Mouse (Mus musculus) limb, embryonic 11.5 days (tissue): ENCODE measurements around the gene Dmbt1. TPM values are rescaled to one million over a fixed set of nuclear protein-coding genes. Genes with fewer than 3 reads are reported as not detected.

ENCODE experiments used
- ATAC-seq: fragments of 200-750 bp; cut with Nextera tagmentation; 2 replicates; pipeline ENCODE4 v1.8.0; 2017; ENCODE audit warnings: low read depth; ENCODE audit not compliant: insufficient number of reproducible peaks, low FRiP score, low TSS enrichment
- DNase-seq: peaks from one replicate; pipeline ENCODE4 v3.0.0-alpha.2; 2015; ENCODE audit warnings: low spot score
- H3K27ac ChIP-seq: fragments of 300-500 bp; sonication (generic); replicated peaks from 2 replicates; pipeline ENCODE4 v1.5.1; 2014; ENCODE audit warnings: low read depth, mild to moderate bottlenecking, low read length
- H3K27me3 ChIP-seq: fragments of 300-500 bp; sonication (generic); 2 replicates; pipeline ENCODE4 v1.6.1; 2014; ENCODE audit warnings: mild to moderate bottlenecking, low read length, mixed read lengths; ENCODE audit not compliant: control insufficient read depth, insufficient read depth
- H3K36me3 ChIP-seq: fragments of 300-500 bp; sonication (generic); 2 replicates; pipeline ENCODE4 v1.6.1; 2014; ENCODE audit warnings: mild to moderate bottlenecking, low read length, moderate library complexity, mixed read lengths; ENCODE audit not compliant: control insufficient read depth, insufficient read depth
- H3K4me1 ChIP-seq: fragments of 300-500 bp; sonication (generic); 2 replicates; pipeline ENCODE4 v1.6.1; 2014; ENCODE audit warnings: low read length, mixed read lengths; ENCODE audit not compliant: control insufficient read depth, insufficient read depth
- H3K4me2 ChIP-seq: fragments of 300-500 bp; sonication (generic); 2 replicates; pipeline ENCODE4 v1.6.1; 2014; ENCODE audit warnings: low read depth, mild to moderate bottlenecking, moderate library complexity; ENCODE audit not compliant: severe bottlenecking
- H3K4me3 ChIP-seq: fragments of 300-500 bp; sonication (generic); 2 replicates; pipeline ENCODE4 v1.5.1; 2014; ENCODE audit warnings: low read depth, low read length
- H3K9ac ChIP-seq: fragments of 300-500 bp; sonication (generic); 2 replicates; pipeline ENCODE4 v1.6.1; 2014; ENCODE audit warnings: mild to moderate bottlenecking, low read length
- H3K9me3 ChIP-seq: fragments of 300-500 bp; sonication (generic); 2 replicates; pipeline ENCODE4 v1.6.1; 2016; ENCODE audit warnings: low read length; ENCODE audit not compliant: control insufficient read depth
- WGBS: fragments of 180-500 bp; shearing (Covaris S2); extraction: QIAGEN DNeasy Blood & Tissue Kit; methylation state at CpG from one replicate; pipeline ENCODE4 v1.1.7; 2014; 5-methylcytosine and 5-hydroxymethylcytosine counted together
- polyA plus RNA-seq: library from polyadenylated mRNA; unstranded; fragments of >200 nt; fragmentation: Nextera tagmentation; extraction: Ambion mirVana; gene quantifications from 2 replicates; pipeline ENCODE4 v1.2.1, GENCODE M21; 2014

Gene Dmbt1
- not detected in 2 replicates for polyA plus RNA-seq

GRCm38 (mm10) chr7:131031755-131032154, at the start of gene Dmbt1:
TSS of gene Dmbt1 (plus strand) at chr7:131032053.
- DNase-seq (no peak), ATAC-seq (no peak)
- Histone ChIP-seq H3K9ac (no peak within 1 kb of the TSS), H3K27me3 (no peaks in the 10 kb centered on the region), H3K27ac (no peak within 1 kb of the TSS), H3K4me1 (no peaks in the 10 kb centered on the region), H3K4me2 (no peak within 1 kb of the TSS), H3K9me3 (no peaks in the 10 kb centered on the region), H3K36me3 (no peaks in the 10 kb centered on the region), H3K4me3 (no peak within 1 kb of the TSS)
- WGBS = 76% methylated on average over 5 of the region's 5 CpGs

GRCm38 (mm10) chr7:130982371-130982770, 49.5 kb upstream of the Dmbt1 start:
- H3K4me1 ChIP-seq = 0 out of 2 replicates have a peak, but pooled peaks cover 3% of the 10 kb centered on the region
- 30% methylated on average over 4 of the region's 4 CpGs for WGBS

DNA sequence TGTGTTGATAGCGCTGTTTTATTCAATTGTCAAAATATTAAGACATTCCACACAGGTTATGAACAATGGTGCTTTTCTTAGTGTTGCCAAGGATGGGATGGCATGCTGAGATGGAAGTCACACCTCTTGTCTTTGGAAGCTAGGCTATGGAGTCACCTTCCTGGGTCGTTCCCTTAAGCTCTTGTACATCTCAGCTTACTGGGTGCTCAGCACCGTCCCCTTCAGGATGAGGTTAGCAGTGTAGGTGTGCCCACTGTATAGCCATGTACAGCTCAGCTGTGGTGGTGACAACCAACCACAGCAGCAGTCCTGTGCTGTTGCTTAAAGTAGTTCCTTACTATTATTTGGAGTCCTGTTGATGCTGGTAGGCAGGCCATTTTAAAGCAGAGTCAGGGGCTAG, 49.0 kb upstream of the Dmbt1 start:
- H3K9ac ChIP-seq = no peak overlapping the region
- H3K36me3 ChIP-seq = no peaks in the 10 kb centered on the region
- DNase-seq = no peak
- 75% methylated on average over 3 of the region's 3 CpGs for WGBS
- no peak overlapping the region for H3K4me3 ChIP-seq
- no peaks in the 10 kb centered on the region for H3K9me3 ChIP-seq
- no peaks in the 10 kb centered on the region for H3K27me3 ChIP-seq
- no peak for ATAC-seq
- 0 out of 2 replicates have a peak, but pooled peaks cover 3% of the 10 kb centered on the region for H3K4me1 ChIP-seq
- H3K27ac ChIP-seq = no peak overlapping the region
- no peak overlapping the region for H3K4me2 ChIP-seq

More at GRCm38 (mm10) chr7:130982371-130982770, 49.5 kb upstream of the Dmbt1 start:
- H3K36me3 ChIP-seq = no peaks in the 10 kb centered on the region
- peak; percentile 56 for DNase-seq
- ATAC-seq = peak; percentile 66
- H3K9me3 ChIP-seq = no peaks in the 10 kb centered on the region
- H3K4me3 ChIP-seq = no peak overlapping the region
- no peak overlapping the region for H3K27ac ChIP-seq
- H3K9ac ChIP-seq = peak overlapping the region; percentile 17; the same call in 1 of the 2 replicates
- H3K27me3 ChIP-seq = no peaks in the 10 kb centered on the region
- no peak overlapping the region for H3K4me2 ChIP-seq

DNA sequence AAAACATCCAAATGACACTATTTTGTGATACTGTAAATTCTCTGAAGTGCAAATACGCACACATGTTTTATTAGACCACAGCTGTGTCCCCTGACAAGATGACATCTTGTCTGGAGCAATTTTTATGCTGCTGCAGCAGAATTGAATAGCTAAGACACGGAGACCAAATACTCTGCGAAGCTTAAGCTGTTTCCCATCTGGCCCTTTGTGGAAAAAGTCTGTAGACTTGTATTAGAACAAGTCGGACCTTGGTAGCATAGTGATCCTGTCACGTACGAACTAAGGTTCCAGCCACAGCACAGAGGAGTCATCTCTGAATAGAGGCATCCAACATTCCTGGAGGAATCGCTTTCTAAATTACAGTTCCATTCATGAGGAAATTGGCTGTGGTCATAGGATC, 47.6 kb upstream of the Dmbt1 start:
- no peak overlapping the region for H3K4me2 ChIP-seq
- 88% methylated on average over 7 of the region's 7 CpGs for WGBS
- DNase-seq (no peak), ATAC-seq (no peak)
- 0 out of 2 replicates have a peak, but pooled peaks cover 3% of the 10 kb centered on the region for H3K4me1 ChIP-seq
- no peak overlapping the region for H3K27ac ChIP-seq
- no peaks in the 10 kb centered on the region for H3K27me3 ChIP-seq
- no peaks in the 10 kb centered on the region for H3K9me3 ChIP-seq
- H3K36me3 ChIP-seq = no peaks in the 10 kb centered on the region
- H3K9ac ChIP-seq = no peak overlapping the region
- no peak overlapping the region for H3K4me3 ChIP-seq

GRCm38 (mm10) chr7:130985193-130985592, 46.7 kb upstream of the Dmbt1 start:
- DNase-seq (no peak), ATAC-seq (no peak)
- H3K36me3 ChIP-seq = no peaks in the 10 kb centered on the region
- 87% methylated on average over 12 of the region's 12 CpGs for WGBS
- H3K4me3 ChIP-seq = no peak overlapping the region
- no peaks in the 10 kb centered on the region for H3K27me3 ChIP-seq
- H3K9ac ChIP-seq = no peak overlapping the region
- H3K27ac ChIP-seq = no peak overlapping the region
- H3K9me3 ChIP-seq = no peaks in the 10 kb centered on the region
- H3K4me1 ChIP-seq = 0 out of 2 replicates have a peak, but pooled peaks cover 3% of the 10 kb centered on the region
- H3K4me2 ChIP-seq = no peak overlapping the region

DNA sequence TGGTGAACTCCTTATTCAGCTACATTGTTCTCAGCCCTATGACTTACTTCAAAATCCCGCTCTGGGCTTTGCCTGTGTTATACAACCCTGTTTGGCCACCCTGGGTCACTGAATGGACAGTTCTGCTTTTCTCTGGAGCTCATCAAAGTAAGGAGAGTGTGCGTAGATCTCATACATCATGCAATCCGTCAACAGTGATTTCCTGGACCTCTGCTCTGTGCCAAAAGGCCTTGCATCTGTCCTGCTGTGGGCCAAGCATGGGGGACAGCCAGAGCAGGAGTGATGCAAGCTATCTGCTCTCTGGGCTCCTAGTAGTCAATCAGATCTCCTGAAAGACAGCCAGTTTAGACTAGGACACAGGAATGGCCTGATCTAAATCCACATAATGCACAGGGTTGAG, 46.1 kb upstream of the Dmbt1 start:
- H3K27ac ChIP-seq = no peak overlapping the region
- DNase-seq (no peak), ATAC-seq (no peak)
- H3K9ac ChIP-seq = no peak overlapping the region
- WGBS = 82% methylated on average over 3 of the region's 3 CpGs
- no peak overlapping the region for H3K4me2 ChIP-seq
- no peaks in the 10 kb centered on the region for H3K36me3 ChIP-seq
- 0 out of 2 replicates have a peak, but pooled peaks cover 3% of the 10 kb centered on the region for H3K4me1 ChIP-seq
- no peak overlapping the region for H3K4me3 ChIP-seq
- no peaks in the 10 kb centered on the region for H3K9me3 ChIP-seq
- no peaks in the 10 kb centered on the region for H3K27me3 ChIP-seq

DNA sequence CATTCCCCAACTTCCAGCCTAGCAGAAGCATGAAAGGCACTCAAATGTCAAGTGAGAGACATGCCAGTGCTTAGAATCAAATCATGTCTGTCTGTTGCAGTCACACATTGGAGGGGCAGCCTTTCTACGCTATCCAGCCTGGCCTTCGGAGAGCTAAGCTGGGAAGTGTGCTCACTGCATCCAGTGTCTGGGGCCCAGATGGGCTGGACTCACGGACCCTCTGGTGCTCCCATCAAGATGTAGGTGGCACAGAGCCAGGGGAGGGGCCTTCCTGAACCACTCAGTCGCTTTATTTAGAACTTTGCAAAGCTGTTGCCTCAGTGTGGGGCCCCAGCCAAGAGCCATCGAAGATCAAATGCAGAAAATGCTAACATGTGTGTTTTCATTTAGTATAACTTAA, 43.7 kb upstream of the Dmbt1 start:
- no peaks in the 10 kb centered on the region for H3K27me3 ChIP-seq
- no peaks in the 10 kb centered on the region for H3K9me3 ChIP-seq
- DNase-seq (no peak), ATAC-seq (no peak)
- no peaks in the 10 kb centered on the region for H3K4me1 ChIP-seq
- H3K4me3 ChIP-seq = no peak overlapping the region
- 68% methylated on average over 5 of the region's 5 CpGs for WGBS
- H3K27ac ChIP-seq = no peak overlapping the region
- H3K9ac ChIP-seq = no peak overlapping the region
- H3K4me2 ChIP-seq = no peak overlapping the region
- H3K36me3 ChIP-seq = no peaks in the 10 kb centered on the region

DNA sequence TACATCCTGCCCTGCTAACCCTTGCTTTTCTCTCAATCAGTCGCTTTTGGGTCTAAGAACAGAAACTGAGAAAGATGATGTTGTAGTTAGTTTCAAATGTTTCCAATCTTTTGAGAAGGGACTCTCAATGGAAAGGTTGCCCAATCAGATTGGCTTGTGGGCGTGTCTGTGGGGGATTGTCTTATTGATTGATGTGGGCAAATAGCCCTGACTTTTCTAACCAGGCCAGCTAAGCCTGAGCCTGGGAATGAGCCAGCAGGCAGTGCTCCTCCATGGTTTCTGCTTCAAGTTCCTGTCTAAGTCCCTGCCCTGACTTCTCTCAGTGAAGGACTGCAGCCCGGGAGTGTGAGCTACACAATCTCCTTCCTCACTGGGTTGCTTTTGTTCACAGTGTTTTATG, 42.5 kb upstream of the Dmbt1 start:
- no peak for DNase-seq

GRCm38 (mm10) chr7:130991174-130991789, 40.6 kb upstream of the Dmbt1 start:
- ATAC-seq = no peak
- Histone ChIP-seq H3K27me3 (no peaks in the 10 kb centered on the region), H3K9me3 (no peaks in the 10 kb centered on the region), H3K4me3 (no peak overlapping the region), H3K4me2 (no peak overlapping the region), H3K9ac (no peak overlapping the region), H3K36me3 (no peaks in the 10 kb centered on the region), H3K27ac (no peak overlapping the region), H3K4me1 (no peaks in the 10 kb centered on the region)
- no peak for DNase-seq
- WGBS = 81% methylated on average over 13 of the region's 13 CpGs

More for the DNA sequence above, 42.5 kb upstream of the Dmbt1 start:
- no peaks in the 10 kb centered on the region for H3K9me3 ChIP-seq
- no peak overlapping the region for H3K27ac ChIP-seq
- no peaks in the 10 kb centered on the region for H3K36me3 ChIP-seq
- no peak overlapping the region for H3K9ac ChIP-seq
- no peaks in the 10 kb centered on the region for H3K4me1 ChIP-seq
- H3K4me2 ChIP-seq = no peak overlapping the region
- H3K4me3 ChIP-seq = no peak overlapping the region
- no peaks in the 10 kb centered on the region for H3K27me3 ChIP-seq
- no peak for ATAC-seq
- 65% methylated on average over 3 of the region's 3 CpGs for WGBS
